Mouse (Mus musculus): ENCODE measurements at regions not wholly inside any gene's neighbourhood (a gene's known extent, or its start where the extent isn't known, plus 50 kb on each side); places are given as distances from the start of the nearest gene placed in this dataset.
"Not testable (repeated sequence)": the region's sequence is repeated elsewhere in the genome, so short reads cannot be mapped to it uniquely, and the experiment has no call there.

- peak in 1 of 2 experiments; percentile 11 for DNase-seq
Observed at GRCm38 (mm10) chr2:10658317-10658716, 288.0 kb downstream of the Sfmbt2 start.

- not testable (repeated sequence) for DNase-seq
Observed at GRCm38 (mm10) chr2:10667915-10668314, 297.6 kb downstream of the Sfmbt2 start.

GRCm38 (mm10) chr2:10670423-10671298 is 300.4 kb downstream of the Sfmbt2 start:
- no peak for DNase-seq

- no peak for DNase-seq
Observed at GRCm38 (mm10) chr2:10671299-10671632, 301.0 kb downstream of the Sfmbt2 start.

GRCm38 (mm10) chr2:10672196-10672595 is 301.9 kb downstream of the Sfmbt2 start:
- DNase-seq: no peak

GRCm38 (mm10) chr2:10674738-10675349 is 304.5 kb downstream of the Sfmbt2 start:
- DNase-seq: no peak

- no peak for DNase-seq
Observed at GRCm38 (mm10) chr2:10701459-10701858, 331.1 kb downstream of the Sfmbt2 start.

GRCm38 (mm10) chr2:10718366-10718765 is 348.1 kb downstream of the Sfmbt2 start:
- DNase-seq: no peak

- DNase-seq: not testable (repeated sequence)
Observed at GRCm38 (mm10) chr2:10734337-10734736, 364.0 kb downstream of the Sfmbt2 start.

GRCm38 (mm10) chr2:10736696-10737457 is 366.6 kb downstream of the Sfmbt2 start:
- DNase-seq: no peak

GRCm38 (mm10) chr2:10737458-10737775 is 367.1 kb downstream of the Sfmbt2 start:
- DNase-seq: no peak

GRCm38 (mm10) chr2:10745127-10745526 is 374.8 kb downstream of the Sfmbt2 start:
- no peak for DNase-seq

GRCm38 (mm10) chr2:10755375-10755774 is 385.1 kb downstream of the Sfmbt2 start:
- DNase-seq: no peak

GRCm38 (mm10) chr2:10757202-10757840 is 387.0 kb downstream of the Sfmbt2 start:
- no peak for DNase-seq

GRCm38 (mm10) chr2:10757886-10758285 is 387.6 kb downstream of the Sfmbt2 start:
- no peak for DNase-seq

GRCm38 (mm10) chr2:10762236-10762635 is 391.9 kb downstream of the Sfmbt2 start:
- DNase-seq: no peak

GRCm38 (mm10) chr2:10783071-10783470 is 388.8 kb upstream of the Prkcq start:
- DNase-seq: no peak

- no peak for DNase-seq
Observed at GRCm38 (mm10) chr2:10783594-10783993, 388.3 kb upstream of the Prkcq start.

GRCm38 (mm10) chr2:10784266-10784665 is 387.6 kb upstream of the Prkcq start:
- DNase-seq: no peak

- peak; percentile 26 to 52 for DNase-seq
Observed at GRCm38 (mm10) chr2:10785156-10785555, 386.8 kb upstream of the Prkcq start.

- peak; percentile 60 to 67 for DNase-seq
Observed at GRCm38 (mm10) chr2:10788509-10788908, 383.4 kb upstream of the Prkcq start.

GRCm38 (mm10) chr2:10791233-10791632 is 380.7 kb upstream of the Prkcq start:
- DNase-seq: no peak

- DNase-seq: no peak
Observed at GRCm38 (mm10) chr2:10816374-10816773, 355.5 kb upstream of the Prkcq start.

All from cerebellum, postnatal 36 days (tissue).